Mouse (Mus musculus) kidney, postnatal 4 days (tissue): ENCODE measurements around the gene Ppp4r1.

ENCODE experiments used
- DNase-seq, 2 experiments: peaks; one replicate each; pipeline ENCODE4 v3.0.0; 2021; ENCODE audit warnings: mixed read lengths in 2 of 2

Ppp4r1 gene

DNA sequence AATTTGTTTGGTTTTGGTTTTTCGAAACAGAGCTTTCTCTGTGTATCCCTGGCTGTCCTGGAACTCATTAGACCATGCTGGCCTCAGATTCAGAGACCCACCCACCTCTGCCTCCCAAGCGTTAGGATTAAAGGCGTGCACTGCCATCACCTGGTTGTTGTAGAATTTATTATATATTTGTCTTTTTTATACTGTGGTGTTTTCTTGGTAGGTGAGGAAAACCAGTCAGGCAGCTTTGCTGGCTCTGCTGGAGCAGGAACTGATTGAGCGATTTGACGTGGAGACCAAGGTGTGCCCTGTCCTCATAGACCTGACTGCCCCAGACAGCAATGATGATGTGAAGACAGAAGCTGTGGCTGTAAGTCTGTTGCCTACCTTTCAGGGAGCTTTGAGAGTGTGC lies 28.7 kb downstream of the Ppp4r1 start:
- DNase-seq, result peak in 1 of 2 experiments; percentile 19

DNA sequence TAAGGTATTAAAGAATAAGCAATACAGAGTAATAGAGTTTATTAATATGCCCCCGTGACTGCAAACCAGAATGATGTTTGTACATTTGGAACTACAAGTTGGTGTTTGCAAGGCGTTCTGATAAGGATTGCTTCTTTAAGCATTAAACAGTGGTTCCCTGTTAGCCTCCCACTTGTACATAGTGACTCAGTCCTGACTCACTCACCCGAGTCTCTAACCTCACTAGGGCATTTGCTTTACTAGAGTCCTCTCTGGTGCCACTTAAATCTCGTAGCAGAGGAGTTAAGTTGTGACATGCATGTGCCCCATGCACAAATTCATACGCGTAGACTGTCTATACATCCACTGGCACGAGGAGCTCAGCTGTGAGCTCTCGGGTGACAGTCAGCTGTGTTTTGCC lies 31.4 kb downstream of the Ppp4r1 start:
- no peak for DNase-seq

DNA sequence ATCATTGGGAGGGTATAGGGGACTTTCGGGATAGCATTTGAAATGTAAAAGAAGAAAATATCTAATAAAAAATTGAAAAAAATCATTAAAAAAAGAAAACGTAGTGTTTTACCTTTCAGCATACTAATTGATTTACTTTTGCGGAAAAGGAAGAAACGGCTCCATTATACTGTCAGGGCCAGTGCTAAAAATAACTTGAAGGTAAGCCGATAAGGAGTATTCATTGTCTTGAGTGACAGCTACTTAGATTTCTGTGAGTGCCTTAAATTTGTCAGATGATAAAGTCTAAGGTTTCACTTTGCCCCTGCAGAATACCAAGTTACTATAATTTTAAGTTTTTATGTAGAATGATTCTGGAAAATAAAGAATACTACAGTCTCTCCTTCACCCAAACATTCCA lies 37.8 kb downstream of the Ppp4r1 start:
- no peak for DNase-seq

DNA sequence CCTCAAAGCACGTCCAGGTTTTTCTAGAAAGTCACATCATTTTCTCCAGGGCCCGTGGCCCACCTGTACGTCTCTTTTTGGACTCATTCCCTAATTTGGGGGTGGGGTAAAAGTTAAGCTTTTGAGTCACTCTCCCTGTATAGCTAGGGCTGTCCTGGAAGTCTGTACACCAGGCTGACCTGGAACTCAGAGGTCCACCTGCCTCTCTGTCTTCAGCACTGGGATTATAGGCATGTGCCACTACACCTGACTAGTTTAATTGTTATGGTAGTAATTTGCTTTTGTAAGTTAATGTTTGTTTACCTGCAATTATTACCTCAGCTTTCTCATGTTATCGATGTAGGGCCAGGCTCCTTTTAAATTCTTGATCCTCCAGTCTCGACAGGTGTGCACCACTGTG lies 40.0 kb downstream of the Ppp4r1 start:
- no peak for DNase-seq

DNA sequence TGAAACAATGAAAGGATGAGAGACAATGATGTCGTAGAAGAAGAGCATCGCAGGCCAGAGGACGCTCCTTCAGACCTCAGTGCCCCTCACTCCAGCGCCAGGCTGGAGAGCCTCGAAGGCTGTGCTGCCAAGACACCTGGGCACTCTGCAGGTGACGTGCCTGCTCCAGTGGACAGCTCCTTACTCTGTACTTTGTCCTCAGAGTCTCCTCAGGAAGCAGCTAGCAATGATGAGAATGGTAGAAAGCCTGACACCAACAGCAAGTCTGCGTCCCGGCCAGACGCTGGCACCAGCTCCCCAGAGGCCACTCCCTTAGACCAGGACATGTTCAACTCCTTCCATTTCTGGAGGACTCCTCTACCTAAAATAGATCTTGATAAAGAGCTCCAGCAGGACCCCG lies 41.9 kb downstream of the Ppp4r1 start:
- DNase-seq, result no peak

DNA sequence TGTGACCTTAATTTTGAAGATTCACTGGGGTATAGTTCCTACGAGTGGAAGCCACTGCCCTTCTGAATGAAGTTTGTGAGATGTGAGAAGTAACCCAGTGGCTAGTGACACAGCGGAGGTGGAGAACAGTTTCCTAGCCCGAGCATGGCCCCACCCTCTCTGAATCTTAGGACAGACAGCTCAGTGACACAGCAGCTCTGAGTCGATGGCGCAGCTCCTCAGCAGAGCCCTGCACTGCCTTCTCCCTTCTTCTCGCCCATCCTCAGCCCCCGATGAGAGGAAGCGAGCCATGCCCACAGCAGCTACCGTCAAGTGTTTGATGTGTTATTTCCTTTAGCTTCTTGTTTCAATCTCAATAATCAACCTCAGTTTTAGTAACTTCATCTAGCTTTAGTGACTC lies 43.9 kb downstream of the Ppp4r1 start:
- DNase-seq, result no peak

DNA sequence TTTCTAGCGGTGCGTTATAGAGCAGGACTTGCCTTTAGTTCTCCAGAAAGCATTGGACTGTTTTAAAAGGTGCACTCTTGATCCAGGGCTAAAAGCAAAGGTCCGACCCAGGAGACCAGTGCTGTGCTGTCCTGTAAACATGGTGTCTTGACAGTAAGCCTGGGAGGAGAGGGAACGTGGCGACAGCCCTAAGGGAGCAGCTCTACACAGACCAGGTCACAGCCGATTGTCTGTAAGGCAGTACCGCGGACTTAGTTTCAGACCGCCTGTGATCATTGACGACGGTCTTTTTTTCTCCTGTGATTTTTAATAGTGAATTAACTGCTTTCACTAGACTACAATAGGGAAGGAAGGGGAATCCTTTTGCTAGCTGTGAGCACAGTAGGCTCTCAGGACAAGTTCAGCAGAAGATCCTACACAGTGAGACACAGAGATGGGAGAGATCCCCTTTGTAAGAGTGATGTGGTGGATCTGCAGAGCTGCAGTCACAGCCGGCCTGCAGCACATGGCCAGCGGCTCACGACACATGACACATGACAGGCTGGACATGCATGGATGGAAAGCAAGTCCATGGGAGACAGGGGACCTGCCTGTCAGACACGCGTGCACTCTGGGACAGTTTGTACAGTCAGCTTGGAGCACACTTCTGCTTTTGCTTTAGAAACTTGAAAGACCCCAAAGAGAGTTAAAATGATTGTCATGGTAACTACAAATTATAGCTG lies 44.9 kb downstream of the Ppp4r1 start:
- no peak for DNase-seq

DNA sequence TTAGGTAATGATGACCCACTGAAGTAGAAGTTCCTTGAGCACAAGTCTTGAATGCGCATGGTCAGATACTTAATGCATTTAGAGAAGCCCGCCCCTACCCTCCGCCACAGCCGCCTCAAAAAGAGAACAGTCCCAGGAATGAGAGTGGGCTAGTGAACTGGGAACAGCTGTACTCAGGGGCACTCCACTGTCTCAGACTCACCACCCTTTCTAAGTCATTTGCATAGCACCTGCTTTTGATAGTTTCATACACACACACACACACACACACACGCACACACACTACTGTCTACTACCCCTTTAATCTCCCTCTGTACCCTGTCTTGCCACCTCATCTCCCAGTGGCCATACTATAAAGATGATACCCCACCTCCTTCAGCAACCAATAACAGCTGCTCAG lies 45.5 kb downstream of the Ppp4r1 start:
- no peak for DNase-seq

DNA sequence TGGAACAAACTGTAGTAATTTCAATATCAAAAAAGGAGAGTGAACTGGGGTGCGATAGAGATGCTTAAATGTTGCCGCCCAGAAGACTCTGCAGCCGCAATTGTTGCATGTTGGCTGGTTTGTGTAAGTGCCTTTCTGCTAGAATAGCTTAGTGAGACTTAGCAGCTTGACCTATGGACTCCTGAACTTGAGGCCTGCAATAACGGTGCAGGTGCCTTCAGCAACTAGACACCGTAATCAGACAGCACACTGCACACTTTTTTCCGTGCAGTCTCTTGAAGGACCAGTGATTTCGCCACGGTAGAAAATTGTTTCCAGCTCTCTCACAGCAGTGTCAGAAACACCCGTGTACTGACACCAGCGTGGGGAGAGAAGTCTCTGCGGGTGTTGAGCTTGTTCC lies 46.6 kb downstream of the Ppp4r1 start:
- no peak for DNase-seq

DNA sequence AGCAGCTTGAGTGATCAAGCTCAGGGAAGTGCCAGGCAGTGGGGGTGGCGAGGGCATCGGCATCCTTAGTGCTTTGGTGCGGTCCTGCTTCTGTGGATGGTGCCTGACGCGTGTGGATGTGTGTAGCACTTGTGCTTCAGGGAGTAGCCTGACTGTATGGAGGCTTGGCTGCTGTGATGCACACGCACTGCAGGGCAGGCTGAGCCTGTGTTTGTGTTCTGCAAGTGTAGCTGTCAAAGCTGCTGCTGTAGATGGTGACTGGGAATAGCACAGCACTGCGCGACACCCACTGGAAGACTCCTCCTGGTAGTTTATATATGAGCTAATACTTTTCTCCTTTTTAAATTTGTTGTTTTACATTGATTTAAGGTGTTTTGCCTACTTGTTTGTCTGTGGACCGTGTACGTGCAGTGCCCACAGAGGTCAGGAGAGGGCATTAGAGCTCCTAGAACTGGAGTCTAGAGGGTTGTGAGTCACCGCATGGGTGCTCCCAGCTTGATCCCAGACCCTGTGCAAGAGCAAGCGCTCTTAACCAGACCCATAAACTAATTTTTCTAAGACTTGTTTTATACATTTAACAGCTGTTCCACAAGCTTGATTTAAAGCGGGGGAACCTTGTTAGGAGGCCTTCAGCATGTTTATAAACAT lies 48.0 kb downstream of the Ppp4r1 start:
- DNase-seq, result peak; percentile 32 to 51

DNA sequence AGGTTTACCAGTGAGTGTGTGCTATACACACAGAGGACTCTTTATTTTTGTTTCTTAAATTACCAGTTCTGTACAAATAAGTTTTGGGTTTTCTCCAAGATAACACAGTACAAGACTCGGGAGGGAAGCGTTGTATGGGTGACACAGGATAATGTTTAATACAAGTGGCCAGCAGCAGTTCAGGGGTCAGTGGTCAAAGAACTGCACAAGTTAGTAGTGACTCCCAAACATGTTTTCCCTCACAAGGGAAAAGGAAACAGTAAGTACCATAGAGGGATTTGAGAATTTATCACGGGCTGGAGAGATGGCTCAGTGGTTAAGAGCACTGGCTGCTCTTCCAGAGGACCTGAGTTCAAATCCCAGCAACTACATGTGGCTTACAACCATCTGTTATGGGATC lies 51.5 kb downstream of the Ppp4r1 start:
- no peak for DNase-seq

DNA sequence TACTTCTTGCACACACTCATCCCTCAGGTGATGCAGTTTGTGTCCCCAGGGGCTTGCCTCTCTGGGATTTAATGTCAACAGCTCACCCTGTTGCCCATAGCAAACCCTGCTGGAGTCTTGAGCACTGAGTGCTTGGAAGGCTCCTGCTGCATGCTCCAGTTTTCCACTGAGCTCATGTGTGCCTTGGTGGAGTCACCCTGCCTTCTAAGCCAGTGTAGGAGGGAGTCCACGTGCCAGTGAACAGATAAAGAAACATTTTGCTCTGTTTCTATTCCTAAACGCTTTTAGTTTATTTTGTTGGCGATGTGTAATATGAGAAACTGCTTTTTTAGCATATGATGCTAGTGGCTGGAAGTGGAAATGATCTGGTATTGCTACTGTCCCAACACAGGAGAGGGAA lies 54.4 kb downstream of the Ppp4r1 start:
- no peak for DNase-seq

DNA sequence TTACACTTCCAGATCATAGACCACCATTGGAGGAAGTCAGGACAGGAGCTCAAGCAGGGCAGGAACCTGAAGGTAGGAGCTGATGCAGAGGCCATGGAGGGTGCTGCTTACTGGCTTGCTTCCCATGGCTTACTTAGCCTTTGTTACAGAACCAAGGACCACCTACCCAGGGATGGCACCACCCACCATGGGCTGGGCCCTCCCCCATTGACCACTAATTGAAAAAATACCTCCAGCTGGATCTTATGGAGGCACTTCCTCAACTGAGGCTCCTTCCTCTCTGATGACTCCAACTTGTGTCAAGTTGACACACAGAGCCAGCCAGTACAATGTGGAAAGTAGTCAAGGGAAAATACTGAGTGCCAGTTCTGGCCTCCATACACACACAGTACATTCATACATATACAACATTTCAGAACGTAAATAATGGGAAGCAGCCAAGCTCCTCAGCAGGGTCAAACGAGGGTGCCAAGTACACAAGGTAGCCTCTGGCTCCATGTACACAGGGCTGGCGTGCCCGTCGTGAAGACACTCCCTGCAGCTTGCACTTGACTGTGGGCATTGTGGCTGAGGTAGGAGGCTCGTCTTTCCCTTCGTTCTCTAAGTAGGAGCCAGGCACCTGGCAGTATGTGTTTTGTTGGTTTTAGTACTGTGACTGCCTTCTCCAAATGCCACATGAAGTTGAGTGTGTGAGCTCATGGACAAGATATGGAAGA lies 57.3 kb downstream of the Ppp4r1 start:
- DNase-seq, result no peak

DNA sequence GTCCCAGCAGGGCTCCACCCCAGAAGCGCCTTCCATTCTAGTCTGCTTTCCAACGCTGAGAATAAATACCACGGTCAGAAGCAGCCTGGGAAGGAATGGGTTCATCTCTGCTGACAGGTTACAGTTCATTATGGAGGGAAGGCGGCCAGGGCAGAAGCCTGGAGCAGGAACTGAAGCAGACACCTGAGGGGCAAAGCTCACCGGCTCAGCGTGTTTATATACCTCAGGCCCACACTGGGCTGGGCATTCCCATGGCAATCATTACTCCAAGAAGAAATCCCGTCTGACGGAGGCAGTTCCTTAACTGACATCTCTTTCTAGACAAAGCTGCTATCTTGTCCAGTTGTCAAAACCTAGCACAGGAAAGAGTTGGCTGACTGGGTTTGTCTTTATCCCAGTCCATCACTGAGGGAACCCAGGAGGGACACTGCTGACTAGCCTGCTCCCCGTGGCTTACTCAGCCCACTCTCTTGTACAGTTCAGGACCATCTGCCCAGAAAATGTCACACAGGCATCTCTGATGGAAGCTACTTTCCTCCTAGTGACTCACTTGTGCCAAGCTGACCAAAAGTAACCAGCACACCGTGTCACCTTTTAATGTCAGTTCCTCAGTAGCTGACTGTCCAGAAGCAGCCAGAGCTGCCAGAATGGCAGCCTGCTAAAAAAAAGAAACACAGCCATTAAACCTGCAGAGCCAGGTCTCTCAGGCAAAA lies 60.5 kb downstream of the Ppp4r1 start:
- DNase-seq, result peak in 1 of 2 experiments; percentile 42

DNA sequence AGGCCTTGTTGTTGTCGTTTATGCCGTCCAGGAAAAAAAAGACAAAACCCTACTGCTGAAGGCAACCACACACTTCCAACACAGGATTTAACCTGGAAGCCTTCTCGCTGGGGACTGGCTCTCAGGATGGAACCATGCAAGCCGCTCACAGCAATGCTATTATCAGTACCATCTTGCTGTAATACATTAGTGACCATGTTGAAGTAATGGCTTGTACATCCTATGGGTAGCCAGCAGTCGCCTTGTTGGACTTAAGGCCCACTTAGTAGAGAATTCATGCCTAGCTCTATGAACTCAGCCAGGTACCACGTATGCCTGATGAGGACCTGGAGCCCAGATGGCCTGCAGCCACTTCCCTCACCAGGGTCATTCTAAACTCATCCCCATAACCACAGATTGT lies 63.0 kb downstream of the Ppp4r1 start:
- DNase-seq, result no peak

DNA sequence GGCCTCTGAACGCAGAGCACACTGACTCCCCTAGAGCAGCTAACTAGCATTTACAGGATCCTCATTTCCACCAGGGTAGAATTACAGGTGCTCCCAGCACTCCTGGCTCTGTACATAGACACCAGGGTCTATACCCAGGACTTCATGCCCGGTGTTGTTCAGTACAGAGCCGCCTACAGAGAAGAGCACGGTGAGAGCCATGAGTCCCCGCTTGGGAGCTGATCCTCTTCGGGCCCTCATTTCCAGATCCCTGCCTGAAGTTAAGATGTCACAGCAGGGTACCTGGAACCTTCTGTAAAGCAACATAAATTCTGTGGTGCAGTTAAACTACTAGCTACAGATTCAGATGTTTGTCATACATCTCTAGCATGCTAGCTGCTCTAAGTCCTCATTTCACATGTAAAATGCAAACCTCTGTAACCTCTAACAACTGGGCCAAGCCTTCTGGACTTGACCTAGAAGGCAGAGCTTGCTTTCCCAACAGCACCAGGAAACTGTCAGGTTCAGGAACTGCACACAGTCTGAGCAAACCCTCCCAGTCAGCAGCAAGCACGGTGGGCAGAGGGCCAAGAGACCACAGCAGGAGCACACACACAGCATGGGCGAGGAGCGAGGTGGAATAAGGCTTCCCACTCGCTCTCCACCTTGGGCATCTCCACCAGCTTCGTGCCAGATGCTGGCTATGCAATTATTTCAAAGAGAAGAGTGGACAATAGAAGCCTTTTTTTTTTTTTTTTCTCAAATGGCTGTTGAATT lies 65.5 kb downstream of the Ppp4r1 start:
- peak; percentile 42 to 44 for DNase-seq

DNA sequence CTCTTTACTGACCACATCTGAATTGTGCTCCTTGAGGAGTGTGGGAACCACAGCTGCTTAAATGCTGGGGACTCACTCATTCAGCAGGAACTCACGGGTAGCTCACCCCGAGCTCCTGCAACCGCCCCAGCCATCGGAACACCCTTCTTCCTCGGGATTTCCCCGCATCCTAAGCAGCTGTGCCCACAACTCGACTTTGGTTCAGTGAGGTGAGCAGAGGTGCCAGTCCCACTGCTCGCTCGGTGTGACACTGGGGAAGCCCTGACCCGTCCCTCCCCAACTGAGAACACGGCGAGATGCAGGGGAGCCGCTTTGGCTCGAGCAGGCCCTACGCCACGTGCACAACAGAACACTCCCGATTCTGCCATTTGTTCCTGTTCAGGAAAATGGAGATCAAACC lies 68.1 kb downstream of the Ppp4r1 start:
- no peak for DNase-seq

DNA sequence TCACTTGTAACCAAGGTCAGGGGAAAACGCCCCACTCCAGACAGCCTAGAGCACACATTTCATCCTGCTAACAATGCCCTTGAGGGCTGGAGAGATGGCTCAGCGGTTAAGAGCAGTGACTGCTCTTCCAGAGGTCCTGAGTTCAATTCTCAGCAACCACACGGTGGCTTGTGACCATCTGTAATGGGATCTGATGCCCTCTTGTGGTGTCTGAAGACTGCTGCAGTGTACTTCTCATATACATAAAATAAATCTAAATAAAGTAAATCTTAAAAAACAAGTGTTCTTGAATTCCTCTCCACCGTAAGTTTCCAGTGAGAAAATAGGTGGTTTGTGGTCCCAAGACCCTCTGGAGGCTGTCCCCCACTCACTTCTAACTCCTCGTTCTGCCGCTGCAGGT lies 69.4 kb downstream of the Ppp4r1 start:
- no peak for DNase-seq

DNA sequence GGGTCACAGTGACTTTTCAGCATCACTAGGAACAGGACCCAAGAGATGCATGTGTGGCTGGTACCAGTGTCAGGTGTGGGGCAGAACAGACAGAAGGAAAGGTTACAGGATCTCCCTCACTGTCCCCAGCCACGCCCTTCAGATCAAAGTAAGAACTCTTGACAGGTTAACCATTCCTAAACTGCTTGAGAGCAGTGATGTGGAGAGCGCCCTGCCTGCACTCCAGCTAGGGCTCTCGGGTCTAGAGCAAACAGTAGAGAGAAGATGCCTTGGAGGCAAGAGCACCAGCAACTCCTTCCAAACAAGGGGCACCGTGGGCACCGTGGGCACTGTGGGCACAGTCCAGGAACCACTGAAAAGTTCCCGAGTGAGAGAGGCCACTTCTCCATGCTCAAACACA lies 71.0 kb downstream of the Ppp4r1 start:
- peak in 1 of 2 experiments; percentile 27 for DNase-seq

DNA sequence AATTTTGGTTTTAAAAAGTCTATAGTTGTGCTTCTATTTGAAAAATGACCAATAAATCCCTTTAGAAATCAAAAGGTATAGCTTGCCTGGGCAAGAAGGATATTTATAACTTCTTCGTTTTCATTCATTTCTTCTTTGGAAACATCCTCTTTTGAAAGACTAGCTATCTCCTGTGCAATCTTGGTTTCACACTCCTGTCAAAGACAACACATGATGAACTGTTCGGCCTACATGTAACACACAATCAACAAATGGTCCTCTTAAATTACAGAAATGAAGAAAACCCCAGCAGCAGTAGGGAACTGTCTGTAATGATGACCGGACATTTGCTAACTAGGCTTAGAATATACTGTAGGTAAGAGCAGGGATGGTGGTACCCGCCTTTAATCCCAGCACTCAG lies 71.6 kb downstream of the Ppp4r1 start:
- no peak for DNase-seq

DNA sequence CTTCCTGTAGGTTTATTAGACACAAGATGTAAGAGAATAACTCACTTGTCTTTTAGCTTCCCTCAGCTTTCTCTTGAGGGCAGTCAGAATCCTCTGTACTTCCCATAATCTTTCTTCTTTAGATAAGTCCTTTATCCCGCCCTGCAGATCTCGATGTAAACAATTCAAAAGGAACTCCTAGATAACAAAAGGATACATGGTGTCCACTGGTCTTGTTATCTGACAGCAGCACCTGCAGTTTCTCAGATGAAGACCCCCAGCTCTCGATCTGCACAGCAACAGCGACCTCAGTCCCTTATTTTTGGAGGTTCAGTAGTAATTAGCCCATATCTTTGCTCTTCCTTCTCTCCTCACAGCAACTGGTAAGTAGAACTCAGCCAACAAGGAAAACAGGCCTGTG lies 75.2 kb downstream of the Ppp4r1 start:
- no peak for DNase-seq

DNA sequence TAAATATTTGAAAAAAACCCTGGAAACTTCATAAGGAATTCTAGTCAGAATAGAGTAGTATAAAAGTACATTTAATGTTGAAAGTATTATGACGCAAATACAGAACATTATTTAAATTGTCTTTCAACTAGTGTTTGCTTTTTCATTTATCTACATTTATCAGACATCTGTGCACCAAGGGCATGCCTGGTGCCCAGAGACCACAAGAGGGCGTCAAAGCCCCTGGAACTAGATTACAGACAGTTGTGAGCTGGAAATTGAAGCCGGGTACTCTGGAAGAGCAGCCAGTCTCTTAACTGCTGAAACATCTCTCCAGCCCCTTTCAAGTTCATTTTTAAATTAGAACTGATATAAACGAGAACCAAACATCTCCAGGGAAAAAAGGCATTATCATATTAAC lies 80.2 kb downstream of the Ppp4r1 start:
- peak; percentile 64 to 73 for DNase-seq

DNA sequence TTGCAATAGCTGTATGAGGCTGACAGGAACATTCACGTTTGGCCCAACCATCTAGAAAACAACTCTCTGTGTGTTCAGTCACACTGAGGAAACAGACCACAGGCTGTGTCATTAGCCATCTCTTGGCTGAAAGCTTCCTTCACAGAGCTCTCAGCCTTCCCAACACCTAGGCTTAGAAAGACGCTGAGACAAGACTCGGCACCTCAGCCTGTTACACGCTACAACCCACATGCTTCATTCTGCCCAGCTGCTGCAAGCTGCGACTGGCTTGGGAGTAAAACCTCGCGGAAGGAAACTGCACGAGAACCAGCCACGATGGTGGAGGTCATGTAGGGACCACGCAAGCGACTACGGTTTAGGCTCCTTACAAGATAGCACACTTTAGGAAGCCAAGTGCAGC lies 81.5 kb downstream of the Ppp4r1 start:
- DNase-seq, result no peak
